Comparison of ENCODE assay signal across 21 mouse cellular contexts in the genomic region with DNA sequence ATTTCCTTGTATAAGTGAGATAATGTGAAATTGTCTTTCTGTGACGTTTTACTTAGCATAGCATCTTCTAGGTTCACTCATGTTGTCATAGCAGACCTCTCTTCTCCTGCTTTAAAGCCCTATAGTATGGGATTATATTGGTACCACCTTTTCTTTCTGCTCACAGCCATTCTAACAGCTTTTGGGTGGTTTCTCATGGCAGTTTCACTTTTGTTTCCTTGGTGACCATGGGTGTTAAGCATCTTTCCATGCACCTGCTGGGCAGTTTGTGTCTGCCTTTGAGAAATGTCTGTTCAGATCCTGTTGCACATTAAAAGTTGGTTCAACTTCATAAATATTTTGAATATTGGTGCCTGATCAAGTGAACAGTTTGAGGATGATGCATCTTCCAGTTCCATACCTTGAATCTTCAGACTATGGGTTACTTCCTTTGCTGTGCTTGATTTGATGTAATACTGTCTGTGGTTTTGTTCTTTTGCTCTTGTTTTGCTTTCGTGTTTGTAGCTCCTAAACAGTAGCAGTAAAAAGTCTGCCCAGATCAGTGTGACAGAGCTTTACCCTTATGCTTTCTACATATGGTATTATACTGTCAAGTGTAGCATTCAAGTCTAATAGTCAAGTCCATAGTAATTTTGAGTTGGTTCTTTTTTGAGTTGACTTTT. TPM values are rescaled to one million over a fixed set of nuclear protein-coding genes. Genes with fewer than 3 reads are reported as not detected.
DNase-seq lines count a peak whose midpoint lies in the region; ATAC-seq and TF ChIP-seq lines count a peak whose summit lies in the region.
"Had no signal": no experiment of that assay in that cellular context is flagged by ENCODE, and none has a peak within 500 bp of the region (broad histone marks: within the 10 kb centered on the region; RNA-seq: fewer than 3 reads in every experiment).

No protein-coding gene starts in this region.

- no peak for TF ChIP-seq CTCF in lung, adult 2 months (IDR thresholded peaks at IDR 0.05; ENCODE audit: insufficient read depth, low read length)

- DNase-seq in naive thymus-derived CD4-positive, alpha-beta T cell, adult 2 months (ENCODE audit: low read depth): peak; percentile 28
- no peak for DNase-seq in urinary bladder, postnatal 14 days (ENCODE audit: low spot score)
- no peak for DNase-seq in lung, adult 2 months
- no peak for DNase-seq in left cerebral cortex, postnatal 36 days (ENCODE audit: low spot score in 2 of 2)
- DNase-seq: adrenal gland, adult 2 months; adrenal gland, postnatal 14 days; cerebellum, adult 11 months; cerebellum, adult 2 months; cerebellum, adult 9-11 months; cerebellum, postnatal 25 days; forebrain, postnatal 0 days; gastrocnemius, adult 2 months; gastrocnemius, postnatal 14 days; heart, adult 11 months had no signal

- no peaks in the 10 kb centered on the region for H3K4me1 ChIP-seq in lung, adult 2 months (ENCODE audit: control insufficient read depth, insufficient read depth, low read length)
- H3K4me1 ChIP-seq: embryonic facial prominence, embryonic 12.5 days; embryonic facial prominence, embryonic 15.5 days; hindbrain, embryonic 12.5 days; hindbrain, embryonic 15.5 days had no signal

- 68% methylated on average over 2 of the region's 2 CpGs for WGBS in lung, adult 2 months

- intact Hi-C loops in left cerebral cortex, postnatal 36 days (cut with DNase I): no loop called here

- TF ChIP-seq POLR2A in lung, adult 2 months (IDR thresholded peaks at IDR 0.05; ENCODE audit: borderline replicate concordance, extremely low read depth, low read depth, low read length): no peak

- ATAC-seq in CD4-positive, CD25-positive, alpha-beta regulatory T cell, adult 4 months: peak; percentile 70
- peak; percentile 70 for ATAC-seq in activated CD4-positive, CD25-positive, alpha-beta regulatory T cell, adult 4 months
- ATAC-seq: forebrain, embryonic 14.5 days; forebrain, postnatal 0 days had no signal

- H3K4me3 ChIP-seq in lung, adult 2 months (replicated peaks; ENCODE audit: extremely low read depth, low read depth, low read length): no peak overlapping the region
- H3K4me3 ChIP-seq: embryonic facial prominence, embryonic 12.5 days; embryonic facial prominence, embryonic 15.5 days; gastrocnemius, adult 2 months; hindbrain, embryonic 12.5 days; hindbrain, embryonic 15.5 days had no signal

RNA-seq across cellular contexts. Expression of a gene that starts 29.7 kb away (rescaled TPM):
- 10 to 100 TPM; 22.8 to 35.5 TPM for polyA plus RNA-seq in CD4-positive, CD25-positive, alpha-beta regulatory T cell, adult 4 months (2017; shearing (Covaris generic))
- polyA plus RNA-seq in activated CD4-positive, CD25-positive, alpha-beta regulatory T cell, adult 4 months (2017; shearing (Covaris generic)): 10 to 100 TPM; 18.9 to 20.4 TPM
- polyA plus RNA-seq in lung, adult 2 months (2012; rRNA removed): 11.5 and 13.8 TPM in 2 replicates
- total RNA-seq in left cerebral cortex, postnatal 36 days (2021): 10 to 100 TPM; 27.2 to 28.4 TPM
